Mouse (Mus musculus) retina, adult 2 months (tissue): ENCODE data around the gene Clmn.

Experiments
- DNase-seq: peaks from one replicate; pipeline ENCODE4 v3.0.0-alpha.2; 2012; ENCODE audit warnings: low read depth, low spot score

Clmn gene

DNA sequence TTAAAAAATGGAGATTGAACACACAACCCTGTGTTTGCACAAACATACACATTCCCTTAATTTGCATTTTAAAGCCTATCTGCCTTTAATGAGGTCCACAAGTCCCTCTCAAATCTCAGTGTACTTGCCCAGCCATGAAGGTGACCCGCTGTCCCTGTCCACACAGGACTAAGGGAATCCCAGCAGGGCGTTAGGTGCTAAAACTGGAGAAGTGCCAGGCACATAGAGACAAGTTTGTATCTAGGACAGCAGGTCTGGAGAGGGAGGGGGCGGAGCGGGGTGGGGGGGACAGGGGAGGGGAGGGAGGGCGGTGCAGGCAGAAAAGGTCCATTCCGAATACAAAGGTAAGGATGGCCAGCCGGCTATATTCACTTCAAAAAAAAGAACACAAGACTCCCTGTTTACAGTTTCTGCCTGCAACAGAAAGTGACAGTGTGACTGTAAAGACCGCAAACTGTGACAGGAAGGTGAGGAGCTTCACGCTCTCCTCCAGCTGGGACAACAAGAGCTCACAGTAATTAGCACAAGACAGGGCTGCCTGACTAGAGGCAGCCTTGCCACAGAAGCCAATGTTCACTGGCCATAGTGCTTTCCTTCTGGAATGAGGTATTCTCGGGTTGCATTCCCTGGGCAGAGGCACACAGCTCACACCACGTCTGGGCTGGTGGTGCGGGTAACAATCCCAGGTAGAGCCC is 47.6 kb downstream of the Clmn start:
- DNase-seq: no peak

DNA sequence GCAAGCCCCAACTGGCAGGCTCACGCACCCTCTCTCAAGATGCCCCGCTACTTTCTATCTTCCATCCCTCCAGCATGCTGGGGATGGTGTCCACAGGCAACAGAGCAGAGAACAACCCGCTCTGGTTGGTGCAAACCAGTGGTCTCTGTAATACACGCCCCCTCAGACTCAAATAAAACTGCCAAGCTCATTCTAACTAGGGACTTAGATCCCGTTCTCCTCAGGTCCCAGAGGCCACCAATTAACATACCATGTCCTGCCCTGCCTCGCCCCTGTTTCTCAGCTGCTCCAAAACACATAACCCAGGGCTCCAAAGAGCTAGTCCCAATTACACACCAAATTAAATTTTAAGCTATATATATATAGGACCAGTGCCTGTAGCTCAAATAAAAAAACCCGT is 50.6 kb downstream of the Clmn start:
- DNase-seq: no peak

DNA sequence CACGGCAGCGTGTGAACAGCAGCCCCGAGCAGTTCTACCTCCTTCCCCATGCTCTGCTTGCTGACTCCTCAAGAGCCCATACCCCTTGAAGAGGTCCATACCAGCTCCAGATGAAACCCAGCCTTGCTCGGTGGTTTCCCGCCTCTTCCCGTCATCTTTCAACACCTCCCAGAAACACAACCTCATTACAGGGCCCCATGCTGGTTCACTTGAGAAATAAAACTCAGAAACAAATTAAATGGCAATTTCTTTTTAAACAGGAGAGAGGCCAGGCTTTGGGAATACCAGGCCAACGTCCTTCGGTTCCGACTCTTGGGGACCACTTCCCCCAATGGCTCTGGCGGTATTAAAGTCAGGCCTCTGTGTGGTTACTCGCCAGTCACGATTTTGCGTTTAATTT is 51.1 kb downstream of the Clmn start:
- DNase-seq: no peak

DNA sequence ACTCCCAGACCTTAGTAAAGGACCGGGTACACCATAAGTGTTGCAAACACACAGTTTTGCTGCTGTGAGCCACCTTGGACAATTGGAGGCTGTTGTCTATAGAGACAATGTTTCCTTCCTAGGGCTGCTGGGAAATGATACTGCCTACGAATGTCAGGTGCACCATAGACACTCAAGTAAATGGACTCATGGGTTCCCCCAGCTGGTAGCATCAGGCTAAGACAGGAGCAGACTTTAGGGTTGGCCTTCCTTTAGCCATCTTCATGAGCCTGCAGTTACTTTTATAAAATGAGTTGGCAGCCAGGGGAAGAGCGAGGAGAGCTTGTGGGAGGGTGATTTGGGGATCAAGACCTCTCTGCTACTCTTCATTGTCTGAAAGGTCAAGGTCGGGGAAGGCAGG is 52.2 kb downstream of the Clmn start:
- no peak for DNase-seq

DNA sequence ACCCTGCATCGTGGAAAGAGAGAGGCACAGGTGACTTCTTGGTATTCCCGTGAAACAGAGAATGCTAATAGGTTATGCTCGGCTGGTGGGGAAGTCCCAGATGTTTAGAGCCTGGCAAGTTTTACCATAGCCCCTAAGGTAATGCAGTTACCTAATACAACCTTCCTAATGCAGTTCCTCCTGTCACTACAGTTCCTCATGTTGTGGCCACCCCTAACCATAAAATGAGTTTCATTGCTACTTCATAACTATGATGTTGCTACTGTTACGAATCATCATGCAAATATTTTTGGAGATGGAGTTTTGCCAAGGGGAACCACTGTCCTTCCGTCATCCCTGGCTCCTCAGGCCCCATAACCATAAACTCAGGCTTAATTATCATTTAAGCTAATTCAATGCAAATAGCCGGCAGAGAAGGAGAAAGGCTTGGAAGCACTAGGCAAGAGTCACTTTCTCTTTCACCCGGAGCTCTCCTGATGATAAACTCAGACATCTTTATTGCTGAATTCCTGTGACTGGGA is 53.9 kb downstream of the Clmn start:
- no peak for DNase-seq

DNA sequence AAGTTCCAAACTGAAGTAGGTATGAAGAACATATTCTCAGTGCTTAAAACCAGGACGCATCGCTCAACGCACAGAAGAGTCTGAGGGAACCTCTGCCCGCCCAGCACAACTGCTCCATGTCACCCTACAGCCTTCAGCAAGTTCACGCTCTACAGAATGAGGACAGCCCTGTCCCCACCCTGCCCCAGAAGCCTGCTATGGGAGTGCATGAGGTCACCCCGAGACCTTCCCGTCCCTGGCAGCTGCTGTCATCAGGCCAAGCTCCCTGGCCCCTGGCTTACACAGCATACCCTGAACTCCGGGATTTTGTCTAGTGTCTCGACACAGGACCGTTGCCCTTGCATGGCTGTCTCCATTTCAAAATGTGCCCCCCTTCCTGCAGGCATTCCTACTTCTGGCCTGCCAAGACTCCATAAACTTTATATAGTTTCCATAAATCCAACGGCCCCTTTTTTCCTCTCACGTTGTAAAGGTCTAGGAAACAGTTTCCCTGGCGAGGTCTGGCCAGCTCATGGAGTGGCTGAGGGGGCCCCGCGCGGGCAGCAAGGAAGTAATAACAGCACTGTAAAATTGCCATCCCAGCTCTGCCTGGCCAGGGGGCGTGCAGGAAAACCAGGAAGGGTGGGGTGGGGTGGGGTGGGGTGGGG is 56.3 kb downstream of the Clmn start:
- DNase-seq: no peak

DNA sequence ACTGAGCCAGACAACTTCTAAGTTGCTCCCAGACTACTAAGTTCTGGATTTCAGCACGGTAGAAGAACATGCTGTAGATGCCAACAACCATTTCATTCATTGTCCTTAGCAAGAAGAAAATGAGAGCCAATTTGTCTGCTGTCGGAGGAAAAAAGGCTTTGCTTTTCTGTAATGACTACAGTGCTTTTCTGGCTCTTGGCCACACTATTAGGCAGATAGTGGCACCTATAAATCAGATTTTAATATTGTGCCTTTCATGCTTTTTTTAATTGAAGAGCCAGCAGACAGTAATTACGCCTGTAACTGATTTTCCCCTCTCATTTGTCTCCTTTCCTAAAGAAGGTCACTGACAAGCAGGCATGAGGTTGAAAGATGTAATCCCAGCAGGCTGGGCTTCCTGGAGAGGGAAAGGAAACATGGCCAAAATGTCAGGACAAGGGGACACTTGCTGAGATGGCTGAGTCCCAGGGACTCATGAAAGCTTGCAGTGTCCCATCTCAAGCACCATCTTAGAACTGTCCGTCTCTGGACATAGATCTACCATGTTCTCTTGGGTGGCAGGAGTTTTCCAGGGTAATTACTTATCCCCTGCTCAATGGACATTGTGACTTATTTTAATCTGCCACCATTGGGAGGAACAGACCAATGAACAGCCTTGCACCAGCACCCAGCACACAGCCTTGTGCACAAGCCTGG is 58.0 kb downstream of the Clmn start:
- DNase-seq: no peak

DNA sequence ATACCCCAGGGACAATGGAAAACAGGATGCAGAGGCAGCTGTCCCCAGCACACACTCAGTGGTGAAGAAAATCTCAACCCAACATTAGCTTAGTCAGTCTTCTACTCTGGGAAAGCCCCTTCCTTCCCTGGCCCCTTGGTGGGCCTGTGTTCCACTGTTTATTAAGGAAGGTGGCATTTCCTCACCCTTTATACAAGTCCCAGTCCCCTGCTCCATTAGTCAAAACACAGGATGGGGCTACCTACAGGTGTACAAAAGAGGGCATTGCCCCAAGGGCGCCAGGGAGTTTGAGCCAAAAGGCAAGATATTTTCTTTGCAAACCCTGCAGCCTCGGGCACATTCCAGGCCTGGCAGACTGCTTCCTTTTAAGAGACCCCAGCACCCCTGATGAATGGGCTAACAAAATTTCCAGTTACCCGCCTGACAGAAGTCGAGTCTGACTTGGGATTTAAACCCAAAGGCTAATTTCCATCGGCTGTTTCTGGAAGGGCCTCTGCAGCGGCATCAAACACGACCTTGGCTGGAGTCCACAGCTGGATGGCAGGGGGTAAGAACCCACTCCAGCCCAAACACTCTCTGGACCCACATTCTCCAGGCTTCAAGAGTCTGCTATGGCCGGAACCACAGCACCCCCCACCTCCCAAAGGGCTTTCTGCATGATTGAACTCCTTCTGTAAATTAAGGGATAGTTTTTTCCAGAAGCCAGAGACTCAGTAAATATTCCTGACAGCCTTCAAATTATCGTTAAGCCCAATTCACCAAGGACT is 63.2 kb downstream of the Clmn start:
- DNase-seq: no peak

DNA sequence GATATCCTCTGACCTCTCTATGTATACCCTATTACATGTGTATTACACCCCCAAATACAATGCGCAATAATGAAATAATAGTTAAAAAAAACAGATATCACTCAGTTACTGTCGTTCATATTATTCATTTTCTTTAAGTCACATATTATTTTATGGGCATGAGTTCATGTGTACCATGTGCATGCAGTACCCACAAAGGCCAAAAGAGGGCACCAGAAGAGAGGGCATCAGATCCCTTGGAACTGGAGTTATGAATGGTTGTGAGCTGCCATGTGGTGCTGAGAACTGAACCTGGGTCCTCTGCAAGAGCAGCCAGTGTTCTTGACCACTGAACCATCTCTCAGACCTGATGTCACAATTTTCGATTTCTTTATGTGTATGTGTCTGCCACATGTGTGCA is 65.5 kb downstream of the Clmn start:
- no peak for DNase-seq

DNA sequence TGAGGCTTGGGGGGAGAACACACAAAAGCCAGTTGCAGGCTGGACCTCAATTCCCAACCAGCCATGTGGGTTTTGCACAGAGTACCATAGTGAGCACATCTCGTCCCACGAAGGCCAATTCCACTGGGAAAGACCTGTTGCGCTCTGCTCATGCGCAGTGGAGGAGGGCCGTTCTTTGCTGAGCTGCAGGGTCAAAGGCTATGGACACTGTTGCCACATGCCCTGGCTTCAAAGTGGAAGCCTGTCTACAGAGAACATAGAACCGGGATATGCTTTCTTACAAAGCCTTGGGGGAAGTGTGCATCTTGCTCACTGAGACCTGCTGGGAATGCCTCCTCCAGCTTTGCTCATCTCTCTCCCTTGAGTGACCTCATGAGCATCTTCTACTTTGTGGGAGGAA is 67.0 kb downstream of the Clmn start:
- no peak for DNase-seq

DNA sequence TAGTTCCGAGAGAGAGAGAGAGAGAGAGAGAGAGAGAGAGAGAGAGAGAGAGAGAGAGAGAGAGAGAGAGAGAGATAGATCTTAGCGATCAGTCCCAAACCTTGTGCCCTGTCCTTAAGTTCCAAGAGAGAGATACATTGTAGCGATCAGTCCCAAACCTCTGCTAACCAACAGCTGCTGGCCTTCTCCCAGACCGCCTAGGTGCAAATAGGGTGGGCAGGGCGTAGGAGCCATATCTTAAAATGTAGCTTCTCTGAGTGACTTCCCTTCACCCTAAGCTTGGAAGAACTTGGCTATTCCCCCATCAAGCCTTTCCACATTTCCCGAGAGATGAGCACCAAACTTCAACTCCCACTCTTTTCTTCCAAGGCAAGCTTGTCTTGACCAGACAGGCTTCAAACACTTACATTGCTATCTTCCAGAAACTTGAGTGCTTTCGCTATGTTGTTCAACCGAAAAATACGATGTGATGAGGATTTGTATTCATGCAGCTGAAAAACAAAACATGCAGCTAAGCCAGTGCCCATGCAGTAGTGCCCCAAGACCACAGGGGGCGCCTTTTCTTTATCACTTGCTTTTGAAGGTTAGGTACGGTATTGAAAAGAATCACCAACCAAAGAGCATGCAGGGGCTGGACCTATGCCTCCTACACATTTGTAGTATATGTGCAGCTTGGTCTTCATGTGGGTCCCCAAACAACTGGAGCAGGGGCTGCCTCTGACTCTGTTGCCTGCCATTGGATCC is 68.1 kb downstream of the Clmn start:
- DNase-seq: no peak

DNA sequence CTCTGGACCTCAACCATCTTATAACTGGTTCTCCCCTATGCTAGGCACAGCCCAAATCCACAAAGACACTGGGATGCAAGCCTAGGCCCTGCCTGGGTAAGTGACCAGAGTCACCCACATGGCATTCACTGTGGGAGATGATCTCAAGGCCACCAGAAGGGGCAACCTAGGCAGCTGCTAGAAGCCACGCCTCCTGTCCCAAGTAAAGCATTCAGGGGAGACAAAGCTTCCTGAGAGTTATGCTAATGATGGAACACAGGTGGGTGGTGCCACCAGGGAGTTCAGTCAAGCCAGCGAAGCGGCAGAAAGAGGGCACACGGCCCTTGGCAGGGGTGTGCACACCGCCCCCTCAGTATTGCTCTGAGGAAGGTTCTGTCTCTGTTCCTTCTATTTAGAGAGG is 69.9 kb downstream of the Clmn start:
- DNase-seq: no peak

DNA sequence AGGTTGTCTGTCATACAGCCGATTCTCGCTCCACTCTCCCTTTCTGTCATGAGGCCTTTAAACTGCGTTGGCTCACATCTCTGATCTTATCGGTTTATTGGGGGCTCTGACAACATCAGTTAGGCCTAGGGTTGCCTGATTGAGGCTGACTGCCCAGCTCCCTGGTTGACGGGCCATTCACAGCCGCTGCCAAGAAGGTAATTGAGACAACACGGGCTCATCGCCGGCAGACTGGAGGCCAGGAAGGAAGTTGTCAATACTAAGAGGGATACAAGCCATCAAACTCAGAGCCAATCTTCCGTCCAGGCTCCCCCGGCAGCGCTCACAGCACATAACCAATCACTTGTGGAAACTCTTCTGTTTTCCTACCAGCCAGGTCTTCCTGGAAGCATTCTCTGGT is 71.4 kb downstream of the Clmn start:
- DNase-seq: no peak

DNA sequence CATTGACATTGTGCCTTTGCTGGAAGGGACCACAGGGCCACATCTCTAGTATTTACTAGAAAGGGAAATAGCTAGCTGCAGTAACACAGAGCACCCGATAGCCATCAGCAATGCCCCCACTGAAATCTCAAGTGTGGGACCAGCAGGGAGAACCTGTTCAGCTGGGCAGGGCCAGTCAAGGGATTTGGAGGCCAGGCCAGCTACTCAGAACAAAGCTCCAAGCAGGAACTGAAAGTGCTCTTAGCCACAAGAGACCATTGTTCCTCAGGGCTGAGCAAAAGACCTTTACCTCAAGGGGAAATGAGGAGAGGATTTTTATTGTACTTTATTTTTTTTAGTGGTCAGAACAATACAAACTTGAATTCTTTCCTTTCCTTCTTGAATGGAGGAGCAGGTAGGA is 87.3 kb downstream of the Clmn start:
- no peak for DNase-seq

DNA sequence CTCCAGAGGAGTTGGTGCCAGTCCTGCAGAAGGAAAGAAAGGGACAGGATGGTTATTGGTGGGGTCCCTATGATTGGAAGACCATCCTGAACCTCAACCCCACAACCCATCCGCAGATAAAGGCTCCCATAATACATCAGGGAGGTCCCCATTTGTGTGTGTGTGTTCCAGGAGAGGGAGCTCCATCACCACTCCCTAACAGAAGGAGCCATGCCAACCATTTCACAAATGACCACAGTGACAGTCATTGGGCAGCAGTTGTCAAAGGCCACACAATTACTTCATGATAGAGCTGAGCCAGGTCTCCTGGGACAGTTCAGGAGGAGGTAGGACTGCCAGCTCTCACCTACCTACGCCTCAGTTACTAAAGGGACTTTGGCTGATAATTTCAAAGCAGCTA is 92.9 kb downstream of the Clmn start:
- no peak for DNase-seq

DNA sequence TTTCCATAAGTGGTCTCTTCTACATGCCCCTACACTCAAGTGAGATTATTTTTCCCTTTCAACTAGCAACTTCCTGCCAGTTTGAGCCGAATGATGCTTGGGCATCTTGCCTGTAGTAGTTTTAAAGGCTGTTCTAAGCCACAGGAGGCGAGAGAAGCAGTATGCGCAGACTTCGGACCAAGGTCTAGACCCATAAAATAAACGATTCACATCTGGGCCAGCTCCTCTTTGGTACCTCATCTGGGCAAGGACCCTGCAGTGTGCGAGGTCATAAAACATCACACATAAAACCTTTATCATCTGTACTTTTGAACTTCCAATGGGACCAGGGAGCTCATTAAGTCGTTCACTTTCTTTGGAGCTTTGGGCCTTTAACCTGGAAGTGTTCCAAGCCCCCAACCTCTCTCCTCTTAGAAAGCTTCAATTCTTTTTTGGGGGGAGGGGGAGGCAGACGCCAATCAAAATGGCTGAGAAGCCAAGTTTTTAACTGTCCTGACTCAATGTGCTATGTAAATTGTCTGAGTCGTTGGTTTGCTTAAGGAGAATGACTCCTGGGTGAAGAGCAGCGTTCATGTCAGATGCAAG is 95.6 kb downstream of the Clmn start:
- no peak for DNase-seq

DNA sequence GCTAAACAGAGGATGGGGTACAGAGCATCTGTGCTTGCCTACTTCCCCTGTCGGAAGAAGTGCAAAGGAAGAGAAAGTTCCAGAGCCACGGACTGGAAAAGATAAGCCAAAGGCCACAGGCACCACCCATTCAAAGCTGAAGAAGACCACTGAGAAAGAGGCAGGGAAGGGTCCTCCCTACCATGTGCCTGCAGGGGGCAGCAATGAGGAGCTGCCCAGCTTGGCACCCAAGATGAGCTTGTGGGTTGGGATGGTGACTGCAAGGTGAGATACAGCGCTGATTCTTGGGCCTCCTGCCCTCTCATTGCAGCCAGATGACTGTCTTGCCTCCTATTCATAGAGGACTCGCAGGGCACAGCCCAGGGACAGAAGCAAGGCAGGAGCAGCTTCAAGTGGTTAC is 97.7 kb downstream of the Clmn start:
- DNase-seq: no peak

DNA sequence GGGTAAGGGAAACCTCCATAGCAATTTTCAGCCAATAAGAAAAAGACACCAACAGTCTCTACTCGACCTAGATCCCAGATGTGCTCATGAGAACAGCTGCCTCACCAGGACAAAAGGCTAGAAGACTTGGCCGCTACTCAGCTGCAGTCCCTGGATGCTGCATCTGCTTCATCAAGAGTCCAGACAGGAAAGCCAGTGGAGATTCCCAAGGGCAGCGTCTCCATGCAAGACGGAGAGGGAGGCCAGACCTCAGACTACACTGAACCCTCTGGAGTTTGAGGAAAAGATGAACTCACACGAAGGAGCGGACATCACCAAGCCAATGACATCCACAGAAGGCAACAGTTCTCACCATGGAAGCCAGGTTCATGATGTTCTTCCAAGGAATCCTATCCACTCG is 99.1 kb downstream of the Clmn start:
- DNase-seq: no peak

DNA sequence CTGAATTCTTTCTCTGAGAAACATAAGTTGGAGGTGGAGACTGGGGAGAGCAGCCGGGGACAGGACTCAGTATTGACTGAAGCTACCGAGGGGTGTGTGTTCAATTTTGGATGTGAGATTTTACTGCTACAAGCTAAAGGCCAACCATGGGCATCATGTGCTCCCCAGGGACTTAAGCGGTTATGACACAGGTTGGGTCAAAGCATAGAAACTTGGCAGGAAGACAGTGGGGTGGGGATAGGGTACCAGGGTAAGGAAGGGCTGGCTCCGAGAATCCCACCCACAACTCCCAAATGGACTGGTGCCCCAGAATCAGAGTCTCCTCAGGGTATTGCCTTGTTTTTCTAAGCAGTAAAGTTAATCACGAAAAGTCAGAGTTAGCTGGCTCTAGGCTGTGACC is 99.8 kb downstream of the Clmn start:
- DNase-seq: no peak

DNA sequence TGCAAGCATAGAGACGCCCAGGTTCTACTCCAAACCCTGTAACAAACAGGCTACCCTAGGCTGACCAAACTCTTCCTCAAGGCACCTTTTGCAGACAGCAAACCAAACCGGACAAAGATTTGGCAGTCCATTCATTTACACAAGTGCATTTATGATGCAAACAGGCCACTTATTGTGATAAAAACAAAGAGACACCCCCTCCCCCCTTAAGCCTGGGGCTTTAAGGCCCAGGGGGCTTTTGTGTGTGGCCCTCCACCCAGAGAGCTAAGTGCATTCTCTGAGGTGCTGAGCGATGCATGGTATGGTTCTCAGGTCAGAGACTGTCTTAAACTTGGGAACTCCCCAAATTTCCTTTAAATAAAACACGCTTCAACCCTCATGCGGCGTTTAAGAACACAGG is 101.0 kb downstream of the Clmn start:
- no peak for DNase-seq

DNA sequence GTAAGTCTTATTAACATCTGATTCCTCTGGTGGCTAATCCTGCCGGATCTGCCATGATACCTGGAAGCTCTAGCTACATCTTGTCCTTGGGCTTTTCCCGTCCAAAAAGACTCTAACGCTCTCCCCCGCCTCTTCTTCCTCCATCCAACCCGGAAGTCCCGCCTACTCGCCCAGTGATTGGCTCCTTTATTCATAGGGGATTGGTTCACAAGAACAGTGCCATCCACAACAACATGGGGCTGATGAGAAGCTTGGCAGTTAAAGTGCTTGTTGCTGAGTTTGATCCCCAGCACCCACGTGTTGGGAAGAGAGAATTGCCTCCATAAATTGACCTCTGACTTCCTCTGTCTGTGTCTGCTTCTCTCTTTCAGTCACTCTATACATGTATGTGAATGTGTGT is 103.5 kb downstream of the Clmn start:
- no peak for DNase-seq
